Mouse (Mus musculus): Measurements from ENCODE around the gene Uqcr10. TPM values are rescaled to one million over a fixed set of nuclear protein-coding genes. Genes with fewer than 3 reads are reported as not detected.
A peak's percentile ranks its signal among the peaks of the same experiment; 100 is the strongest.

Gene Uqcr10
- total RNA-seq (2021): 790 and 849 TPM in 2 replicates
- long read RNA-seq, transcript Uqcr10-203 (3 exons, 510 nt): minor isoform, 15 of 395 reads
- long read RNA-seq, transcript Uqcr10-201 (2 exons, 434 nt): major isoform, 316 of 395 reads
- long read RNA-seq, partial matches to known transcripts: 62 of 395 reads
- long read RNA-seq, other reads (novel, unspliced or antisense): 1 of 395 reads

DNA sequence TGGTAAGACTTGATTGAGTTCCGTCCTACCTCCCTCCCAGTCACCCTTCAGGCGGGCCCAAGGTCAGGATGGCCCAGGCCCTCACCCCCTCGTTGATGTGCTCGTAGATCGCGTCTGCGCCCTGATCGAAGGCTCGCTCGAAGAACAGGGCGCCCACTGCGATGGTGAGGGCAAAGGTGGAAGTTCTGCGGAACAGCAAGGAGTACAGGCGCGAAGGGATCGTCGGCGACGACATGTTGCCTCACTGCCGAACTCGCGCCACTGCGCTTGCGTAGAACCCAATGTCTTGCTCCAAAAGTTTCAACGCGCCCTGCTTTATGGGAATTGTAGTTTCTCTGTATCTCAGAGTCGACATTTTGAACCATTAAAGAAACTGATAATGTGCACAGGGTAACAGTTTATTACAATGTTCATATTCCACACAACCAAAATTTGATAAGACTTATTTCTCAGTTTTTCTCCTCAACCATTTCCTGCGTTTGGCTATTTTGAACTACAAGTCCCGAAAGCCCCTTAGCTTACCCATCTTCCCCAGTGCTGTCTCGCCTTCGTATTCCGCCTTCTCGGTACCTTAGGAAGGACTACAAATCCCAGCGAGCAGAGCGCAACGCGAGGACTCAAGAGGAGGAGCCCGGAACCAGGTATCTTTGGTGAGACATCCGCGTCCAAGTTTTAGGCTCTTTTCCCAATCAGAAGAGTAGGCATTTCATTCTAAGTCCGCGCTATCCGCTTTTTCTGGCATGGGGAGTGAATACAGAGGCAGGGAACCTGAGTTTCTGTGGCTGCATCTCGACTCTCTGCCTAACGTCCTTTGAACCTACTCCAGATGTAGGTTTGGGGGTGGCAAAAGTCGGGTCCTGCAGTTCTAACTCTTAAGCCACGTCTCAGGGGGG is at the start of gene Uqcr10, which contains the start of gene Zmat5:
Uqcr10 (minus strand) TSS at position 271 of the 893 bp plus-strand sequence.
Zmat5 (plus strand) TSS at position 607 of the 893 bp plus-strand sequence.
- DNase-seq: peak; percentile 93

DNA sequence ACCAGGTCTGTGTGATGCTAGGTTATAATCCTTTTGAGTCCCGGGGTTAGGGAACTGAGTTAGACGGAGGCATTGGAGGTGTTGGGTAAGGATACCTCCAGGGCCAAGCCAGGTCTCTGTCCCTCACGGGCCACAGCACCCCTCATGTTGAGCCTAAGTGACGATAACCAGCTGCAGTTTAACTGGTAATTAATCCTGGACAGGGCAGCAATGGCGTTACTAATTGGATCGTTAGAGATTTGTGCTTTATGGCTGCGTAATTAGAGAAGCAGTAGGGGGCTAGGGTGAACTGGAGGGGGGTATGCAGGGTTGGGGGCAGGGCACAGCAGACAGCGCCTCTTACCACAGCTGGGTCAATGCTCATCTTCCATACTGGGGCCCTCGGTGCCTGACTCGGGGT is 48.7 kb upstream of the Uqcr10 start:
- DNase-seq: no peak

- DNase-seq: peak; percentile 82
Measured at GRCm38 (mm10) chr11:4750263-4750662, 46.1 kb upstream of the Uqcr10 start.

GRCm38 (mm10) chr11:4747285-4747684 is 43.1 kb upstream of the Uqcr10 start:
- no peak for DNase-seq

DNA sequence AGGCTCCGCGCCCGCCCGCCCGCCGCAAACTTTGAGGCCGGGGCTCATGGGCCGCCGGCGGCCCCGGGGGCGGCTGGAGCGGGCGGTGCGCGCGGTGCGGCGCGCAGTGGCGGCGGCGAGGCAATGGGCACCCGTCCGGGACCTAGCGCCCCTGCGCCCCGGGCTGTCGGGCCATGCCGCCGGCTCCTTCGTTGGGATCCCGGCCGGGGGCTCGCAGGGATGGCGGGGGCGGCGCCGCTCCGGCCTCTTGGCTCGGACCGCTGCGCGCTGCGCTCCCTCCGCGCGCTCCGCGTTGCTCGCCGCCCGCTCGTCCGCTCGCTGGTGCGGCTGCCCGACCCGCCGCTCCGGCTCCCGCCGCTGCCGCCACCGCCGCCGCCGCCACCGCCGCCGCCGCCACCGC is 42.6 kb upstream of the Uqcr10 start, which contains the start of gene Cabp7:
Cabp7 (minus strand) TSS at position 46 of the 400 bp plus-strand sequence.
- no peak for DNase-seq

- no peak for DNase-seq
Measured at GRCm38 (mm10) chr11:4745969-4746368, 41.8 kb upstream of the Uqcr10 start.

DNA sequence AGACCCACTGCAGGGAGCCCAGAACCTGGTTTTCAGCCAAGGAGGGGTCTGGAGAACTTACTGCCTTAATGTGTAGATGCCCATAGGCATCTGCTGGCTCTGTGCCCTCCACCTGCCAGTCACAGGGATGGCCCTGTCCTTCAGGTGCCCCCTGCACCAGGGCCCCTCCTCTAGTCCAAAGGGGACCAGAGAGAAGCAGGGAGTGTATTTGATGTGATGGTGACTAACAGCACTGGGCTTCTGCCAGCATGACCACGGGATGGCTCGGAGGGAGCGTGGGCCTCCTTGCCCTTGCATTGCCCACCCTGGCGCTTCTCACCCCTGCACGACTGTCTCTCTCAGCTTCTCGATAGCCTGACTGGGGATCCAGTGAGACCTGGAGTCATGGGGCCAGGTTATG is 40.5 kb upstream of the Uqcr10 start:
- peak; percentile 34 for DNase-seq

DNA sequence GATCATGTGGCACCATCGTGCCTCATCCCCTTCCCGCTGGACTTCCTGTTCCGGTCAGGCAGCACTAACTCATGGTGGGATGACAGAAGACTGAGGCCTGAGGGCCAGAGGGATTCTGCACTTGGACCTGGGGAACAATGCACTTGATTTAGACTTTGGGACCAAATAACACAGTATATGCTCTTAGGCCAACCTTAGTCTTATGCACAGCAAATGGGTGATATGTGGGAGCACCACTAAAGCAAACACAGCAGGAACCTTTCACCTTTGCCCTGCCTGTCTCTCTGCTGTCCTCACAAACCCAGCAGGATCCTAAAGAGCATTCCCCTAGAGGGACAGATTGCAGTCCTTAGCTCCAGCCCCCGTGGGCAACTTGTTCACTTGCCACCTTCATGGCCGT is 36.6 kb upstream of the Uqcr10 start:
- no peak for DNase-seq

GRCm38 (mm10) chr11:4738719-4739118 is 34.6 kb upstream of the Uqcr10 start:
- no peak for DNase-seq

DNA sequence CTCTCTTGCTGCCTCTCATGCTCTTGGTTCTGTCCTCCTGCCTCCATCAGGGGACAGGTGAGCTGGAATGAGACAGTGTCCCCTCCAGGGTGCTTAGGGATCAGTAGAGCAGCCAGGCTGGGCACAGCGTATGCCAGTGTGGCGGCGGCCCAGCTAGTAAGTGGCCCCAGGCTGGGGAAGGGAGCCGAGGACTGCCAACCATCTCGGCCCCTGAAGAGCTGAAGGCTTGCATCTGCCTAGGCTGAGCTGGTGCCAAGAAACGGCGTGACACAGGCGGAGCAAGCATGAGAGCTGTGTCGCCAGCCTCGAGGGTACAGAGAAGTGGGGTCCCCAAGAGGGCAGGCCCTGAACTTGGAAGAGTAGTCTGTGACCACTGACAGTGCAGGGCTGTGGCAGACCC is 33.5 kb upstream of the Uqcr10 start:
- DNase-seq: no peak

GRCm38 (mm10) chr11:4736355-4736754 is 32.2 kb upstream of the Uqcr10 start:
- no peak for DNase-seq

- no peak for DNase-seq
Measured at GRCm38 (mm10) chr11:4734179-4734578, 30.0 kb upstream of the Uqcr10 start.

DNA sequence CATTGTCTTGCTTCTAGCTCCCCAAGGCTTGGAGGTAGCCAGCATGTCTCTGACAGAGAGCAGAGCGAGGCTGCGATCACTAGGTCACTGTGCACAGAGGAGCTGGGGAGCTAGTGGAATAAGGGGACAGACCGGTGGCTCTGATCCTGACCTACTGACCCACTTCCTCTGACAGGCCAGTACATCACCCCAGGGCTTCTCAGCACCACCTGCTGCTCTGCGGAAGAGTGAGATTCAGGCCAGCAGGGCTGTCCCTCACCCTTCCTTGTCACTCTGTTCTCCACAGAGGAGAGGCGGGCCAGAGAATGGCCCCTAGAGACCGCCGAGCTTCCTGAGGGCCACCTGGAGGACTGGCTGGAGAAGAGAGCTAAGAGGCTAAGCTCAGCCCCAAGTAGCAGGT is 27.6 kb upstream of the Uqcr10 start:
- DNase-seq: no peak

- DNase-seq: peak; percentile 33
Measured at GRCm38 (mm10) chr11:4730913-4731312, 26.8 kb upstream of the Uqcr10 start.

DNA sequence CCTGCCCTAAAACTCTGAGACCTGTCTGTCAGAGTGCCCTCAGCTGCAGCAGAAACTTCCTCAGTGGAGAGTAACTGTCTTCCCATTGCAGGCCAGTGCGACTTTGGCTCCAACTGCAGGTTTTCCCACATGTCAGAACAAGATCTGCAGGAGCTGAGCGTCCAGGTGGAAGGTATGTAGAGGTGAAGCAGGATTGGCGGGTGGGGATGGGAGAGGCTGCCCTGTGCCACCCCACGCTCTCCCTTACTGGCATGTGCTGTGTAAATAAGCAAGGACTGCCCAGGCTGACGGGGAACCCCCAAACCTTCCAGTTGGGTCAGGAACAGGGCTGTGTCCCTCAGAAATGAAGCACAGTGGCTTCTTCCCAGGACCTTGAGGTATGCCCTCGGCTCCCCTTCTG is 26.0 kb upstream of the Uqcr10 start:
- no peak for DNase-seq

DNA sequence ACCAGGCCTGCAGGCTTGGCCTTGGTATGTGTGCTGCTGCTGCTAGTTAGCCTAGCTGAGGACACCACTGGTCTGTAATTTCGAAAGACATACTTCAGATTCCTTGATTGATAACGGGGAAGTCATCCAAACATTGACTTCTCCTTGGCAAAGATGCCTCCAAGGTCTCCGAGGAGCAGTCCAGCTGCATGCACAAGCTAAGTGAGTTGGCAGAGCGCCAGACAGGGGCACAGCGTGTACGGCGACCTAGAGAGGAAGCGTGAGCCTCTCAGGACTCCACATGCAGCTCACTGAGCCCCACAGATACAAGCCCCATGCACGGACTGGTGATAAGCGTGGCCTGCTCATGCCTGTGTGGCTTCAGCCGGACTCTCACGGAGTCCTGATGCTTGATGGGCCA is 25.5 kb upstream of the Uqcr10 start:
- DNase-seq: peak; percentile 75

DNA sequence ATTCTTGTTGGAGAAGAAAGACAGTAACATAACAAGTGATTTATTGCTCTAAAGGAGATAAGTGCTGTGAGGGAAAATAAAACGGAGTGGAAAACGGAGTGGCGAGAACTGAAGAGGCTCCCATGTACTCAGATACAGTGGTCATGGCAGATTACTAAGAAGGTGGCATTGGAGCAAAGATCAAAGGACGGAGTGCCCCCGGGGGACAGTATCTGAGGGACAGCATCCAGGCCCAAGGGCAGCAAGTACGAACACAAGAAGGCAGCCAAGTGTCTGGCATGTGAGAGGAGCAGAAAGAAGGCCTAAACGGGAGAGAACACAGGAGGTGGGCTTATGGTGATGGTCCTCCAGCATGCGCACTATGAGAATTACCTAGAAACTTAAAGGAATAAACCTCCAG is 17.6 kb upstream of the Uqcr10 start:
- DNase-seq: no peak

DNA sequence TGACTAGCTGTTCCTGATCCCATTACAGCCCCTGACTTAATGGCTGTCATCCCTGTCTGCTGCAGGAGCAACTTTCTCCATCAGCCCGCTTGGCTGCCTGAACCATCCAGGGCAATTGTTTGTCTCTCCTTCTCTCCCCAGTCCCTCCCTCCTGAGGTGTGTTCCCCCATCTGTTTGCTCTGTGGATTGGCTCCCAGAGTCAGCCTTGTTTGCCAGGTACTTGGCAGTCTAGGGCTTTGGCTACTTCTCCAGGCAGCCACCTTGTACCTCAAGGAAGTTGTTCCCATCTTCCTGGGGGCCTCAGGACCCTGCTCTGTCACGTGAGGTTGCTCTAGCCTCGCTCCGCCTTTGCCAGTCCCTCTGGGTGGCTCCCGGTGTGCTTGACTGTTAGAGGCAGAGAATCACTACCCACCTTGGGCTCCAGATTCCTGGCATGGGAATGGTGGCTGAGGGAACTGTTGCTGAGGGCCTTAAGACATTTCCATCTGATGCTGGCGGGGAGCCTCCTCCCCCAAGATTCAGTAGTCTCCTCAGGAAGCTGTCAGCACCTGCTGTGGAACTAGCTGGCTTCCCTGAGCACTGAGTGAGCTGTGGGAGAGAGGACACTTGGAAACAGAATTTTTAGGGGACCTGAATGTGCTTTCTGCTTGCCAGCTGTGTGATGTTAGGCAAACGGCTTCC is 16.9 kb upstream of the Uqcr10 start:
- DNase-seq: no peak

GRCm38 (mm10) chr11:4720393-4720792 is 16.3 kb upstream of the Uqcr10 start:
- DNase-seq: no peak

GRCm38 (mm10) chr11:4719961-4720360 is 15.8 kb upstream of the Uqcr10 start:
- peak; percentile 53 for DNase-seq

DNA sequence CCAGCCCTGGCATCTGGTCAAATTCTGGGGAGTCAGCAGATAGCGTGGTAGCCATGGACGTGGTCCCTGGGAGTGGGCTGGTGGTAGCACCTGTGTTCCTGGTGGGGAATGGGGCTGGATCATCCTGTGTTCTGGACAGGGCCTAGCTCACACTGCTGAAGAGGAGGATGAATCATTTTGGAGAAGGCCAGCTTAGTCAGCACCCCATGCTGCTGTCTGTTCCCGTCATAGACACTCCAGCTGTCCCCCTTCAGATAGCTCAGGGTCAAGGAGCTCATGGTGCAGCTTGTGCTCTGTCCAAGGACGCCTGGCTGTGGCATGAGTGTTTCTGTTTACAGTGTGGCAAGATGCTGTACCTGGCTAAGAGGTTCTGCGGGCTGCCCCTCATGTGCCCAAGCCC is 14.4 kb upstream of the Uqcr10 start:
- peak; percentile 31 for DNase-seq

GRCm38 (mm10) chr11:4716530-4717236 is 12.5 kb upstream of the Uqcr10 start:
- DNase-seq: no peak
